Mouse (Mus musculus) kidney, postnatal 10 days (tissue): ENCODE measurements at regions not wholly inside any gene's neighbourhood (a gene's known extent, or its start where the extent isn't known, plus 50 kb on each side); places are given as distances from the start of the nearest gene placed in this dataset.

ENCODE experiments used
- DNase-seq: peaks from one replicate; pipeline ENCODE4 v3.0.0; 2021; ENCODE audit warnings: mixed read lengths

DNA sequence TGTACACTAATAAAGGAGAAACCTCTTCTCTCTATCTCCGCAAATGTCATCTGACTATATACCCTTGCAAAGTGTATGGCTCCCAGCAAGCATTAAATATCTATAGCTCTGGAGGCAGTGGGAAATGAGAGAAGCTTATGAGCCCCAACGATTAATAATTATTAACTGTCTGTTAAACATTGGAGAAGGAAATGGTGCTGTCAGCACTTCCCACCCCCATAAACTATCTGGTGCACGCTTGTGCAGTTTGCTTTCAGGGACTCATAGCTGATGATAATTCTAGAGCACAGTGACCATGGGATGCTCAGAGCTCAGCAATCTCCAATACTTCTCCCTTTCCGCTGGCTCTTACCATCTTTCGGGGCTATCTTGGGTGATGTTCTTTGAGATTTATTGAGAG is 541.2 kb downstream of the Grxcr1 start:
- peak; percentile 4 for DNase-seq

DNA sequence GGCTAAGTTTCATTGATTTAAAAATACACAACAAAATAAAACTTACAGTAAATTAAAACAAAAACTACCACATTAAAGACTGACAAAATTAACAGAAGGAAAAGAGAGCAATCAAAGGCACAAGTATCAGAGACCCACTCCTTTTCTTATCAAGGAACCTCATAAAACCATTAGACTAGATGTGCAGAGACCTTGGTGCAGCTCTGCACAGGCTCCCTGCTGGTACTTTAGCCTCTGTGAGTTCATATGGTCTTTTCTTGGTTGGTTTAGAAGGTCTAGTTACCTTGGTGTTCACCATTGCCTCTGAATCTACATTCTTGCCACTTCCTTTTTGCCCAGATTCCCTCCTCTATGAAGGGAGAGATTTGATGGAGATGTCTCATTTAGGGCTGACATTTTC is 544.2 kb downstream of the Grxcr1 start:
- no peak for DNase-seq

DNA sequence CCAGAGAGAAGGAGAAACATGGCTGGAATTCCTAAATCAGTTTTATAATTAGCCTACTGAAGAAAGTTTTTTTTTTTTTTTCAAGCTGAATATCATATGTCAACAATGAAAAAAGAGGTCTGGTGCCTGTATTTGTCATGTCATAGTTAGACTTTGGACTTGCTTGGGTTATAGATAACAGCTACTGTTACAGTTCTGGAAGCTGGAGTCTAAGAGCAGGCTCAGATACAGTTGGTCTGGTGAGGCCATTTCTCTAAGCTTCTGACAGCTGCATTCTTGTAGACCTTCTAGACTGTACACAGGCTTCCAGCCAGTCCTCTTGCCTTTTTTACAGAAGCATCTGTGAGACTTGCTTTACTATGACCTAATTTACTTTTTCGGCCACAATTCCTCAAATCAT is 546.9 kb downstream of the Grxcr1 start:
- no peak for DNase-seq

DNA sequence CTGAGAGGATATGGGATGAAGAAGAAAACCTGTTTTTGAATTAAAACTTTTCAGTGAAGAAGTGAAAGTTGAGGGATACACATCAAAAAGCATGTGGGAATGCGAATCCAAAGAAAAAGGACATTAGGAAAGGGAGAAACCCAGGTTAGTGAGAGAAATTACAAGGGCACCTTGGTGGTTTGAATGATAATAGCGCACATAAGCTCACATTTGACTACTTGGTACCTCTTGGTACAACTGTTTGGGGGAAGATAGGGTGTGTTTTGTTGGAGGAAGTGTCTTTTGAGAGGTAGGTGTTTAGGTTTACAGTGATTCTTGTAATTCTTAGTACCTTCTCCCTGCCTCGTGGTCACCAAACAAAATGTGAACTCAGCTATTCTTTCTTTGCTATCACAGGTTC is 560.8 kb downstream of the Grxcr1 start:
- DNase-seq, result no peak

DNA sequence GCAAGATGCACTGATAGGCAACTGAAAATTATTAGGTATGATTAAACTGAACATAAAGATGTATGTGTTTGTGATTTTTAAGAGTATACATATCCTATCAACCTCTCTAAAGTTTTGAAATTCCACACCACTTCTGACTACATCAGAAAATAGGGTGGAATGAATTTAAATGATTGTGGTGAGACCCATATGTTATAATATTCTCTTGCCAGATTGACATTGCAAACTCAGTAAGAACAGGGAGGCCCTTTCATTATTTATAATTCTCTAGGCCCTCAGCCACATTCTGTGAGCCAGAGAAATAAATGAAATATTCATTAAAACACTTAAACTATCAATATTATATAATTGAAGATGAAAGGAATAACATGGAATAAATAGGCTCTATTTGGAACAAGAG is 586.8 kb downstream of the Grxcr1 start:
- DNase-seq, result no peak

DNA sequence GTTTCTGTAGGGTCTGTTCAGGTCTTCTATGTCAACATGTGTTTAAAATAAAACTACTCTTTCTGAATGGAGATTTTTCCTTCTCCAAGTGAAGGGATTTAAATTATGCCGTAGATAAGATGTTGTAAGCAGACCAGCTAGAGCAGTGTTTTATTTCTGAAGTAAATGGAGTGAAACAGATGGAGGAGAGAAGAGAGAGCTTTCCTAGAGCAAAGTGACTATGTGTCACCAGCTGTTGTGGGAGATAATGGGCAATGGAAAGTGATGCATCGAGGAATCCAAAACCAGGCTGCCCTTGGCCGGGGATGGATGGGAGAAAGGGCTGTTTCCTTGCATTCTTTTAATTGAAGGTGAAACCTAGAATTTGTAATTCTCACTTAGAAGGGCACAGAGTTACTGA is 603.8 kb downstream of the Grxcr1 start:
- DNase-seq, result no peak

DNA sequence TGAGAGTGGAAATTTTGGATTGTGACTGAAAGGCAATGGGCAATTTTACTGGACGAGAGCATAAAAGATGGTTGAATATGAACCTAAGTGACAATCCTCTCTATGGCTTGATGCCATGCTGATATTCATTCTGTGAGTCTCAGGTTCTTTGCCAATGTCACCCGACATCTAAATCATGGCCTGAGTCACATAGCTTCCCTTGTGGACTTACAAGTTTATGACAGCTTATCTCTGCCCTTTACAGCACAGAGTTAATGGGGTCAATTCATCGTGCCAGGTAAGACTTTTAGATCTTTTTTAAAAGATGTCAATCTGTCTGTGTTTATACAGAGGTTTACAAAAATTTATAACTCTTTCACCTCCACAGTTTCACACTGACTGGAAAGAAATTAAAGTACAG is 641.2 kb downstream of the Grxcr1 start:
- no peak for DNase-seq

DNA sequence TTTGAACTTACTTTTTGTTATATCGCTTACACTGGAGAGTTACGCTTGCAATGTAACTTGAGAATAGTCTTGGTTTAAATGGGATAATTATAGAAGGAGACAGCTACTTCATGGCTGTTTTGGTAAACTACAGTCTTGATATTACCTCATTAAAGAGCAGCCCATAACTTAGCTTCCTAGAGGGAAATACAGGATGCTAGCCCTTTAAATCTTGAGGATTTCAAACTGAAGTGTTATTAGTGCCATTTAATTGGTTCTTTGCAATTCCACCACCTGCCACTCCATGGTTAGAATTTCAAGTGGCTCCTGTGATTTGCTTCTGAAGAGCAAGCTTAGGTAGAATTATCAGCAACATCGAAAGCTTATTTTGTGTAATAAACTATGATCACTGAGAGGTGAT is 640.1 kb downstream of the Kctd8 start:
- DNase-seq, result no peak

DNA sequence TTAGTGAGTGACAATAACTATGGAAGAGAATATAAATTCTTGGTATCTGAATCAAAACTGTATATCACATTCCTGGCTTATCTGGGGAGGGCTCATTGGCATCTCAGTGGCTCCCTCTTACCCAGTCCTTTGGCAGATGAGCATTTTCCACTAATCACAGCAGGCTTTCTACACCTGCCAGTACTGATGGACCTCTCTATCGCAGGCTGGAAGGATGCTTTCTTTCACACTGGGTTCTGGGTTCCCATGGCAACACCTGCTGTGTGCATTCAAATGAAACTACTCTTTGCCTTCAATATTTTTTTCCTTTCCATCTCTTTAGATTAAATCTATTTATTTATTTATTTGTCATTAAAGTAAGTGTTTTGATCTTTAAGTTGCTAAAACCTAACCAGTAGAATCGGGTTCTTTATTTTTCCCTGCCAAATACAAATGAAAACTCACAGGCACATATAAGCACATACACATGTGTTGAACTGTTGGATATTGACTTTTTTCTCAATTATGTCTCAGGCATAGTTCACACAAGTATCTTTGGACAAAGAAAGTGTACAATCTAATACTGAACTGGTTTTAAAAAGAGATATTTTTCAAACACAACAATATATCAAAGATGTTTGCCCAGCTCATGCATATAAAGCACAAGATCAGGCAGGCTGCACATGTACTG is 635.9 kb downstream of the Kctd8 start:
- no peak for DNase-seq

DNA sequence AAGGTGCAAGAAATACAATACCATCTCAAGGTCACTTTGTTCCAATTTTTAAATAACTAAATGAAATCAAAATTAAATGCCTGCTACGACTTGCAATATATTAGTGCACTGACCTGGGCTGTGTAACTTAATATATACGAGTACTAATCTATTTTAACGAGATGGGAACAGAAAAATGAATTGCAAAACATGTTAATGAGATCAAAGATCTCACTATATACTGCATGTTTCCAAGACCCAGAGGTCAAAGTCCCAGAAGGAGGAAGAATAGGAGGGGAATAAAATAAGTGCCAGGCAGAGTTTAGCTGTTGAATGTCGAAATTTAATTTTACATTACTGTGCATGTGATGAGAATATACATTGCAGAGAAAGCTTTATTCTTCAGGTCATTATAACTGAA is 614.7 kb downstream of the Kctd8 start:
- DNase-seq, result no peak

DNA sequence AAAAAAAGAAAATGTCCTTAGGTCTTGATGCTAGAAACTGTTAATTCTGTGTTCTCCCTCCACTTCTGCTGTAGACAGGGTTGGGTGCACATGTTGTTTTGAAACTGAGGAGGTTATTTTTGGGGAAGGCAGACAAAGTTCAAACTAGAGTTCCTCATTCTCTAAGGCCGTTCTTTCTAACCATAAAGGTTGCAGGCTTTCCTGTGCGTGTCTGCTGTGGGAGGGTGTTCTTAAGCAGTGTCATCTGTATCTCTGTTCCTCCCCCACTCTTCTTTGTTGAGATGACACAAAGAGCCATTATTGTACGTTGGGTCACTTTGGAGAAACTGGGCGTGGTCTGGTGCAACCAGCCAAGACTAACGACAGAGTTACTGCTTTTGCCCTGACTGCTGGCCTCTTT is 606.3 kb downstream of the Kctd8 start:
- no peak for DNase-seq

DNA sequence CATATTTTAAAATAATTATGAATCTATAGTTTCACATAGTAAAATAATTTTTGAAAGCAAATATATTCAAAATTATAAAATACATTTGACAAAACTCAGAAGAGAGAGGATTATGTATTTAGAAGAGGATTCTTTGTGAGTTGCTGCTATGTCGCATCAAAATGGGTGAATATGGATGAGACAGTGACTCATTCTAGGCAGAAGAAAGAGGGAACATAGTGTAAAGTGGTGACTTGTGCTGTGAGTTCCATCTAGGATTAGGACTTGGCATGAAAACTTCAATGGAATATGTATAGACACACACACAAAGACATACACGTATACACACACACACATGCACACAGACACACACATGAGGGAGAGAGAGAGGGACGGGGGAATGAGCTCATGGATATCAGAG is 591.0 kb downstream of the Kctd8 start:
- no peak for DNase-seq

DNA sequence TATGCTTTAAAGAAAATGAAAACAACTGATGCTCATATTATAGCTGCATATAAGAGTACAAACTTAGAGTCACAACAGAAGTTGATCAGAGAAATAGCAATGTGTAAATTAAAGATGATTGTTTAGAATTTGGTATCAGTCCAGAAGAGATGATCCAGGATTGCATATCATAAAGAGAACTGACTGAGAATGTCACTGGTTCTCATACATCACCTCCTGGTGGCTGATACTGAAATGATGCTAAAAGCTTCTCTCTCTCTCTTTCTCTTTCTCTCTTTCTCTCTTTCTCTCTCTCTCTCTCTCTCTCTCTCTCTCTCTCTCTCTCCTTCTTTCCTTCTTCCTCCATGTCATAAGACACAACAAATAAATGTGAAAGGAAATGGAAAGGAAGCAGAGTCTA is 588.5 kb downstream of the Kctd8 start:
- DNase-seq, result no peak
